Mouse (Mus musculus): Measurements from ENCODE around the gene Neurod2. TPM values are rescaled to one million over a fixed set of nuclear protein-coding genes. Genes with fewer than 3 reads are reported as not detected.

The Neurod2 gene
- total RNA-seq (2021): not detected
- long read RNA-seq, experiment 1: 0 reads
- long read RNA-seq, experiment 2: 0 reads

- DNase-seq (ENCODE audit: low spot score): no peak
These were observed at the start of gene Neurod2 for GRCm38 (mm10) chr11:98329081-98329959. Neurod2 (minus strand) TSS chr11:98329648.

- peak; percentile 86 for DNase-seq (ENCODE audit: low spot score)
These were observed 48.3 kb upstream of the Neurod2 start for GRCm38 (mm10) chr11:98377787-98378186.

GRCm38 (mm10) chr11:98376756-98377155 is 47.3 kb upstream of the Neurod2 start:
- DNase-seq (ENCODE audit: low spot score): no peak

GRCm38 (mm10) chr11:98374266-98374665 is 44.8 kb upstream of the Neurod2 start:
- DNase-seq (ENCODE audit: low spot score): peak; percentile 65

- no peak for DNase-seq (ENCODE audit: low spot score)
These were observed 43.8 kb upstream of the Neurod2 start for GRCm38 (mm10) chr11:98373244-98373643.

GRCm38 (mm10) chr11:98372406-98372805 is 43.0 kb upstream of the Neurod2 start:
- peak; percentile 68 for DNase-seq (ENCODE audit: low spot score)

- DNase-seq (ENCODE audit: low spot score): no peak
These were observed 42.2 kb upstream of the Neurod2 start for GRCm38 (mm10) chr11:98371556-98372240.

- DNase-seq (ENCODE audit: low spot score): no peak
These were observed 41.1 kb upstream of the Neurod2 start for GRCm38 (mm10) chr11:98370588-98370987.

DNA sequence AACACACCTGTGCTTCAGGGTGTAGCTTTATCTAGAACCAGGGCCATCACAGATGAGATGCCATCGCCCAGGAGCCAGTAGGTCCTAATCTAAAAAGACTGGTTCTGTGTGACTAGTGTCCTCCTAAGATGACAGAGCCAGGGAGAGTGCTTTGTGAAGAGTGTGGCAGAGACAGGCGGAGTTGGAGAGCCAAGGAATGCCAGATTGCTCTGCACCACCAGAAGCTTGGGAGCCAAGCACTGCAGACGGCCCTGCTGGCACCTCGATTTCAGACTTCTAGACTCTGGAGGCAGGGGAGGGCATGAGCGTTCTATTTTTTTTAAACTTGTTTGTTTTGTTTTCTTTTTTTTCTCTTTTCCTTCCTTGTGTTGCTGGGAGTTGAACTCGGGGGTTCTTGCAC is 39.9 kb upstream of the Neurod2 start:
- no peak for DNase-seq (ENCODE audit: low spot score)

GRCm38 (mm10) chr11:98367863-98368186 is 38.4 kb upstream of the Neurod2 start:
- no peak for DNase-seq (ENCODE audit: low spot score)

GRCm38 (mm10) chr11:98367171-98367862 is 37.9 kb upstream of the Neurod2 start:
- no peak for DNase-seq (ENCODE audit: low spot score)

- no peak for DNase-seq (ENCODE audit: low spot score)
These were observed 36.8 kb upstream of the Neurod2 start for GRCm38 (mm10) chr11:98366290-98366689.

GRCm38 (mm10) chr11:98364410-98364809 is 35.0 kb upstream of the Neurod2 start:
- DNase-seq (ENCODE audit: low spot score): no peak

DNA sequence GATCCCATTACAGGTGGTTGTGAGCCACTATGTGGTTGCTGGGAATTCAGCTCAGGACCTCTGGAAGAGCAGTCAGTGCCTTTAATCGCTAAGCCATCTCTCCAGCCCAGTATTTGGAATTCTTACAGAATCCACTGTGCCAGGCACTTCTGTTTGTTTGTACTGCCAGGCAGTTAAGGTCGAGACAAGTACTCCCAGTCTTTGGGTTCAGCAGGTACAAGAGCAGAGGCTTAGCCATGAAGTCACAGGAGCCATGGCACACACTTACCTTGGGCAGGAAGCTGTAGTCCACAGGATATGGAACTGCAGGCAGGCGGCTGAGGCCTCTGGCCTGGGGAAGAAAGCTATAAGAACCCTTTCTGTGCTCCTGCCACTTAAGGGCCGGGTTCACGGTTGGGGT is 34.4 kb upstream of the Neurod2 start:
- DNase-seq (ENCODE audit: low spot score): no peak

- DNase-seq (ENCODE audit: low spot score): no peak
These were observed 31.5 kb upstream of the Neurod2 start for GRCm38 (mm10) chr11:98360866-98361521.

DNA sequence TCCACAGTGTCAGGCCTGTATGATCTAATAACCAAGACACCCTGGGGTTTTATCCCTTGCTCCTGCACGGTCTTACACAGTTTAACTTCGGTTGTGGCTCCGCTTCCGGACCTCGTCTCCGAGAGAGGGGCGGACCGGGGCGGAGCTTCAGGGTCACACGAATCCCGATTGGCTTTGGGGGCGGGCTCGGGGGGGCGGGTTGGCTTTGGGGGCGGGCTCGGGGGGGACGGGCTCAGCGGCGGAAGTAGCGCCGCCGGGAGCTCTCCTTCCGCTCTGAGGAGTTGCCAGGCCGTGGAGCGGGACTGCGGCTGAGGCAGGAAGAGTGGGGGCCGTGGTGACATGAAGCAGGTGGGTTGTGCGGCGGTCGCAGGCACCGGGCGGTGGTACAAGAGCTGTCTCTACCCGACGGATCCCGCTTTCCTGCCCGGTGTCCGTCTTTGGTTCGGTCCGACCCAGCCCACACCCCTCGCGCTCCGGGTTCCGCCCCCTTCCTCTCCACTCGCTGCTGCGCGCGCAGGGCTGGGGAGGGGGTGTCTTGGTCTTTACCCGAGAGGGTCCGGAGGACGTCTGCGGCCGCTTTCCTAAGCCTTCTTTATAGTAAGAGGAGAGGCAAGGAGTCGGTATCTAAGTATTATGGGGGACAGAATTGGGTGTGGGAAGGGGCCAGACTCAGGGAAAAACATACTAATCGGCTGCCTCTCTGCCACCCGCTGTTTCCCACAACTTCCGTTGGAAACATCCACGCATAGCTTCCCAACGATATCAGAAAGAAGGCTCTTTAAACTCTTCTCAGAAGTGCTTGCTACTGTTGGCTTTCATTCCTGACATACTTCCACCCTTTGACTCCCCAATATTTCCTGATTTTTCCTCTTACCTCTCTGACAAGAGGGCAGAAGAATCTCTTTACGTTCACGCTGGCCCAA is 29.0 kb upstream of the Neurod2 start, which contains the start of gene Stard3:
Gene Stard3, plus strand, starts transcription at position 208 of the 923 bp plus-strand sequence.
- peak; percentile 91 for DNase-seq (ENCODE audit: low spot score)

DNA sequence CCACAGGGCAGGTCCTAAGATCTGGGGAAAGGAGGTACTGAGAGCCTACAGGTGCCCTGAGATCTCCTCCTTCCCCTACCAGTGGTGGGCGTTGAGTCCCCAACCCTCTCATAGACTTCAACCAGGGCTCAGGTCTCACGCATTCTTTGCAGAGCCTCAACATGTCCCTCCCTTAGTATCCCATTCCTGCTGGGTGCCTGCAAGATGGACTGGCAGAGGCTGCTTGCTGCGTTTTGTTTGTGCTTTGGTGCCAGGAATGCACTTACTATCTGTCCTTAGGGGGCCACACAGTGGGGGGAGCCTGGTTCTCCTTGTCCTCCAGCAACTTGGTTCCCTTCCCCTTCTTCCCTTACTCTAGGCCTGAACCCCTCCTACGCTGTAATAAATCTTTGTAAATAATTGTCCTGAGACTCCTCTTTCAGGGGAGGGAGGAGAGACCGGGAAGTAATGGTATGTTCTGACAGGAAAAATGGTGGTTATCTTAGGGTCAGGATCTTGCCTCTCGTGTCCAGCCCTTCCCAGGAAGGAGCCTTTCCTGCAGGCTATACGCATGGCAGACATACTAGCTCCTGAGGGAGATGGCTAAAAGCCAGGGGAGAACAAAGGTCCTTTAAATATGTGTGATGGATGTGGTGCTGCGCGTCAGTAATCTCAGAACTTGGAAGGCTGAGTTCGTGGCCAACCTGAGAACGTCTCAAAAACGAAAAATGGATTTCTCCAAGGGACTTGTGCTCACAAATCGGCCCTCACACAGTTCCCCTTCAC is 28.1 kb upstream of the Neurod2 start:
- DNase-seq (ENCODE audit: low spot score): no peak

DNA sequence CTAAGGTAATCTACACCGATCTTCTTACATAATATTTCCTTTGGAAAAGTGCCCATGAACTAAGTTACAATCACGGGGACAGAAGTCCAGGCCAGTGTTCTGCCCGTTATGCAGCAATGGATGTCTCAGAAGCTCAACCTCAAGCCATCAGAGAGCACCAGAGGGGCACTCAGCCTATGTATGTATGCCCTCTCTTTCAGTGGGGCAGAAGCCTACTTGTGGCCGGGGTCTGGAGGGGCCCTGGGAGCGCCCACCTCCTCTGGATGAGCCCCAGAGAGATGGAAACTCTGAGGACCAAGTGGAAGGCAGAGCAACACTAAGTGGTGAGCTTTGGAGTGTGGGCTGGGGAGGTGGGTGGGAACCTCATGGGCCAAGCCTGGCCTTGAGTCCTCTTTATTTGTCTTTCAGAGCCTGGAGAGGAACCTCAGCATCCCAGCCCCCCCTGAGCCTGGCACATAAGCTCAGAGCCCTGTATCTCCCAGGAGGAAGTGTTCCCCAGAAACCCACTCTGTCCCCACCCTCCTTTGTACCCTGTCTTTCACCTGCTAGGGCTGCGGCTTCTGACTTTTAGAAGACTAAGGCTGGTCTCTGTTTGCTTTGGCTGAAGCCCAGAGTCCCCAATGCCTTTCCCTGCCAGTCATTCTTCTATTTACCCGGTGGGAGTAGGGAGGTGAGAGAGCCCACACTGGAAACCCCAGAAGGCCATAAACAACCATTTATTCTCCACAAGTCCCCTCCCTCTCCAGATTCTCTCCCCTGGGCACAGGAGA is 27.4 kb upstream of the Neurod2 start:
- DNase-seq (ENCODE audit: low spot score): no peak
